Mouse (Mus musculus) MEL (cell line): ENCODE results near the gene Ptpn1.
A peak's percentile ranks its signal among the peaks of the same experiment; 100 is the strongest.

Source experiments
- CTCF ChIP-seq, 3 experiments: IDR thresholded peaks in 2 of 3; conservative IDR thresholded peaks in 1 of 3; 2 replicates each; pipeline ENCODE4 v1.5.1; 2011 to 2012; ENCODE audit warnings: low read length in 3 of 3, low read depth in 2 of 3, mild to moderate bottlenecking in 2 of 3, improper control_type of control experiment in 1 of 3, inconsistent platforms in 1 of 3, mixed read lengths in 1 of 3, moderate library complexity in 1 of 3; ENCODE audit not compliant: control insufficient read depth in 1 of 3, insufficient read depth in 1 of 3, poor library complexity in 1 of 3, severe bottlenecking in 1 of 3
- EP300 ChIP-seq, 2 experiments: IDR thresholded peaks; 2 replicates each; pipeline ENCODE4 v1.6.1; 2011; ENCODE audit warnings: improper control_type of control experiment in 2 of 2, low read length in 2 of 2, low read depth in 1 of 2, mild to moderate bottlenecking in 1 of 2
- MAFK ChIP-seq: IDR thresholded peaks from 2 replicates; pipeline ENCODE4 v1.6.1; 2011; ENCODE audit warnings: low read depth, mild to moderate bottlenecking, low read length, improper control_type of control experiment, borderline replicate concordance

DNA sequence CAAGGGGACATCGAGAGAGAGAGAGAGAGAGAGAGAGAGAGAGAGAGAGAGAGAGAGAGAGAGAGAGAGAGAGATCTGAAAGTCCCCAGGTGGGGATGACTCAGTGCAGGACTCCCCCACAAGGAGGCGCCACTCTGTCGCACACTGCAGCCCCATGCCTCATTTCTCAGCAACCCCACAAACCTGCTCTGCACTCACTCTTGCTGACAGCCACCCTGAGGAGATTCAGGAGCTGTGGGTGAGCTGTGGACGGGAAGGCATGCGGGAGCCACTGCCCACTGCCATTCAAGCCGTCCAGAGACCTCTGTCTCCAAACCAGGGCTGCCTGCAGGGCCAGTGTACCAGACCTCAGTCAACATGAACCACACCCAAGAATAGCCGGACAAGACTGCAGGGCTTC, 54.9 kb downstream of the Ptpn1 start:
- TF ChIP-seq CTCF (IDR thresholded peaks at IDR 0.05 in 2 of 3, conservative IDR thresholded peaks at IDR 0.05 in 1 of 3; ENCODE audit: control insufficient read depth in 1 of 3, insufficient read depth in 1 of 3, low read depth in 2 of 3, low read length in 3 of 3, poor library complexity in 1 of 3, severe bottlenecking in 1 of 3) (peak; percentile 51 to 76 (median 61)), MAFK (no peak), EP300 (IDR thresholded peaks at IDR 0.05; ENCODE audit: low read depth in 1 of 2, low read length in 2 of 2) (no peak)
